Comparison of ENCODE assay signal across 25 mouse cellular contexts in genomic region chr5:131913562-131913961, GRCm38 (mm10).
DNase-seq lines count a peak whose midpoint lies in the region; ATAC-seq and TF ChIP-seq lines count a peak whose summit lies in the region.
"Had no signal": no experiment of that assay in that cellular context is flagged by ENCODE, and none has a peak within 500 bp of the region (broad histone marks: within the 10 kb centered on the region; RNA-seq: fewer than 3 reads in every experiment).

No protein-coding gene starts in this region.

- peaks cover 40% of the 10 kb centered on the region for H3K4me1 ChIP-seq in forebrain, embryonic 13.5 days
- peaks cover 47% of the 10 kb centered on the region for H3K4me1 ChIP-seq in forebrain, embryonic 12.5 days
- H3K4me1 ChIP-seq in intestine, embryonic 14.5 days (replicated peaks; ENCODE audit: control insufficient read depth, insufficient read depth, low read length) = no peaks in the 10 kb centered on the region
- H3K4me1 ChIP-seq in intestine, postnatal 0 days (replicated peaks; ENCODE audit: control insufficient read depth, insufficient read depth, low read length) = no peaks in the 10 kb centered on the region
- H3K4me1 ChIP-seq in midbrain, postnatal 0 days (ENCODE audit: insufficient read depth, low read length) = peaks cover 13% of the 10 kb centered on the region
- H3K4me1 ChIP-seq: liver, embryonic 15.5 days had no signal

- no peak for TF ChIP-seq CTCF in intestine, postnatal 0 days (IDR thresholded peaks at IDR 0.05; ENCODE audit: low read depth)
- no peak for TF ChIP-seq CTCF in brain, embryonic 14.5 days (IDR thresholded peaks at IDR 0.05; ENCODE audit: borderline replicate concordance, extremely low read depth, insufficient read depth, insufficient read length)
- no peak for TF ChIP-seq CTCF in midbrain, postnatal 0 days (IDR thresholded peaks at IDR 0.05)

- no peaks in the 10 kb centered on the region for H3K27me3 ChIP-seq in forebrain, embryonic 13.5 days
- H3K27me3 ChIP-seq in forebrain, embryonic 12.5 days = peaks cover 27% of the 10 kb centered on the region; the same call in 1 of the 2 replicates
- no peaks in the 10 kb centered on the region for H3K27me3 ChIP-seq in intestine, embryonic 14.5 days (replicated peaks; ENCODE audit: control insufficient read depth, insufficient read depth, low read length)
- no peaks in the 10 kb centered on the region for H3K27me3 ChIP-seq in intestine, postnatal 0 days (replicated peaks; ENCODE audit: control insufficient read depth, insufficient read depth, low read length)
- no peaks in the 10 kb centered on the region for H3K27me3 ChIP-seq in midbrain, postnatal 0 days (ENCODE audit: insufficient read depth, low read length)
- H3K27me3 ChIP-seq: heart, embryonic 12.5 days; liver, embryonic 15.5 days had no signal

- 0 out of 2 replicates have a peak overlapping the region, but pooled peaks have one; percentile 2 for H3K4me2 ChIP-seq in forebrain, embryonic 13.5 days
- H3K4me2 ChIP-seq in forebrain, embryonic 12.5 days = no peak overlapping the region
- H3K4me2 ChIP-seq in intestine, embryonic 14.5 days (ENCODE audit: low read length) = no peak overlapping the region
- H3K4me2 ChIP-seq in intestine, postnatal 0 days (replicated peaks; ENCODE audit: low read depth) = no peak overlapping the region
- H3K4me2 ChIP-seq in midbrain, postnatal 0 days (ENCODE audit: low read depth, low read length, poor library complexity, severe bottlenecking) = no peak overlapping the region
- H3K4me2 ChIP-seq: heart, embryonic 12.5 days; limb, embryonic 12.5 days; liver, embryonic 15.5 days; lung, embryonic 14.5 days had no signal

- no peak for ATAC-seq in forebrain, embryonic 13.5 days
- no peak for ATAC-seq in forebrain, embryonic 12.5 days (ENCODE audit: low FRiP score)
- ATAC-seq in intestine, embryonic 14.5 days (replicated peaks; ENCODE audit: low FRiP score, low TSS enrichment, low read depth) = no peak
- no peak for ATAC-seq in intestine, postnatal 0 days
- no peak for ATAC-seq in midbrain, postnatal 0 days (ENCODE audit: low FRiP score)
- ATAC-seq: CD4-positive, CD25-positive, alpha-beta regulatory T cell, adult 4 months; hindbrain, embryonic 16.5 days had no signal

- H3K4me3 ChIP-seq in forebrain, embryonic 13.5 days = no peak overlapping the region
- no peak overlapping the region for H3K4me3 ChIP-seq in forebrain, embryonic 12.5 days (replicated peaks)
- no peak overlapping the region for H3K4me3 ChIP-seq in intestine, embryonic 14.5 days (ENCODE audit: low read depth, low read length)
- no peak overlapping the region for H3K4me3 ChIP-seq in intestine, postnatal 0 days (ENCODE audit: low read depth, low read length)
- H3K4me3 ChIP-seq in midbrain, postnatal 0 days (ENCODE audit: low read depth, low read length) = no peak overlapping the region
- H3K4me3 ChIP-seq: heart, adult 2 months; heart, embryonic 12.5 days; layer of hippocampus, adult 2 months; left cerebral cortex, adult 2 months; limb, embryonic 12.5 days; liver, embryonic 15.5 days had no signal

- H3K36me3 ChIP-seq in forebrain, embryonic 13.5 days (ENCODE audit: poor library complexity, severe bottlenecking) = 0 out of 2 replicates have a peak, but pooled peaks cover 3% of the 10 kb centered on the region
- H3K36me3 ChIP-seq in forebrain, embryonic 12.5 days (replicated peaks) = no peaks in the 10 kb centered on the region
- no peaks in the 10 kb centered on the region for H3K36me3 ChIP-seq in intestine, embryonic 14.5 days (ENCODE audit: control insufficient read depth, insufficient read depth, low read length)
- H3K36me3 ChIP-seq in intestine, postnatal 0 days (ENCODE audit: control insufficient read depth, insufficient read depth) = no peaks in the 10 kb centered on the region
- H3K36me3 ChIP-seq in midbrain, postnatal 0 days (ENCODE audit: insufficient read depth, low read length) = no peaks in the 10 kb centered on the region
- H3K36me3 ChIP-seq: heart, embryonic 12.5 days; liver, embryonic 15.5 days had no signal

- no peak for TF ChIP-seq POLR2A in brain, embryonic 14.5 days (IDR thresholded peaks at IDR 0.05; ENCODE audit: borderline replicate concordance, extremely low read depth, insufficient read depth, insufficient read length, poor library complexity, severe bottlenecking)

- H3K27ac ChIP-seq in forebrain, embryonic 13.5 days = no peak overlapping the region
- no peak overlapping the region for H3K27ac ChIP-seq in forebrain, embryonic 12.5 days
- H3K27ac ChIP-seq in intestine, embryonic 14.5 days (ENCODE audit: low read depth) = no peak overlapping the region
- H3K27ac ChIP-seq in intestine, postnatal 0 days (ENCODE audit: low read depth, low read length) = no peak overlapping the region
- H3K27ac ChIP-seq in midbrain, postnatal 0 days (ENCODE audit: low read depth, low read length) = no peak overlapping the region
- H3K27ac ChIP-seq: heart, adult 2 months; layer of hippocampus, adult 2 months; left cerebral cortex, adult 2 months; limb, embryonic 12.5 days; liver, embryonic 15.5 days; stomach, postnatal 0 days had no signal

- WGBS in forebrain, embryonic 13.5 days = 10% methylated on average over 8 of the region's 8 CpGs
- 12% methylated on average over 8 of the region's 8 CpGs for WGBS in forebrain, embryonic 12.5 days
- 84% methylated on average over 8 of the region's 8 CpGs for WGBS in intestine, embryonic 14.5 days
- WGBS in intestine, postnatal 0 days = 89% methylated on average over 8 of the region's 8 CpGs
- 23% methylated on average over 8 of the region's 8 CpGs for WGBS in midbrain, postnatal 0 days

- H3K9me3 ChIP-seq in forebrain, embryonic 13.5 days (replicated peaks) = 0 out of 2 replicates have a peak, but pooled peaks cover 5% of the 10 kb centered on the region
- no peaks in the 10 kb centered on the region for H3K9me3 ChIP-seq in forebrain, embryonic 12.5 days
- H3K9me3 ChIP-seq in intestine, embryonic 14.5 days (ENCODE audit: control insufficient read depth, low read length) = no peaks in the 10 kb centered on the region
- no peaks in the 10 kb centered on the region for H3K9me3 ChIP-seq in intestine, postnatal 0 days (ENCODE audit: control insufficient read depth)
- H3K9me3 ChIP-seq in midbrain, postnatal 0 days (ENCODE audit: low read length) = no peaks in the 10 kb centered on the region
- H3K9me3 ChIP-seq: heart, embryonic 12.5 days; liver, embryonic 15.5 days had no signal

- H3K9ac ChIP-seq in forebrain, embryonic 13.5 days = no peak overlapping the region
- H3K9ac ChIP-seq in forebrain, embryonic 12.5 days = no peak overlapping the region
- H3K9ac ChIP-seq in intestine, embryonic 14.5 days (ENCODE audit: low read length) = no peak overlapping the region
- no peak overlapping the region for H3K9ac ChIP-seq in intestine, postnatal 0 days (ENCODE audit: low read depth, low read length)
- no peak overlapping the region for H3K9ac ChIP-seq in midbrain, postnatal 0 days (replicated peaks; ENCODE audit: low read length, poor library complexity, severe bottlenecking)
- H3K9ac ChIP-seq: heart, embryonic 12.5 days; limb, embryonic 12.5 days; liver, embryonic 15.5 days; lung, embryonic 14.5 days had no signal

- DNase-seq in intestine, embryonic 14.5 days (ENCODE audit: low spot score) = peak; percentile 33
- DNase-seq in brain, embryonic 14.5 days (ENCODE audit: low read depth) = peak; percentile 81
- peak; percentile 21 for DNase-seq in midbrain, postnatal 0 days (ENCODE audit: low spot score)
- no peak for DNase-seq in urinary bladder, postnatal 4 days (ENCODE audit: low spot score in 2 of 2)
- DNase-seq: cerebellum, adult 9-11 months; heart, adult 2 months; heart, postnatal 4 days; kidney, adult 18-20 months; kidney, postnatal 36 days; lung, embryonic 14.5 days; lung, postnatal 14 days; right cerebral cortex, postnatal 4 days; thymus, adult 18-20 months; thymus, postnatal 25 days had no signal

Comparison
In these comparisons a context has a peak if more than half of its experiments do, and no peak if none do; other contexts are left out.
1. DNase-seq: peak in intestine, embryonic 14.5 days (single experiment), brain, embryonic 14.5 days (single experiment) and midbrain, postnatal 0 days (single experiment); none in urinary bladder, postnatal 4 days (0 of 2).